Mouse (Mus musculus) neural tube, embryonic 12.5 days (tissue): ENCODE results near the gene Slc9a1. TPM values are rescaled to one million over a fixed set of nuclear protein-coding genes. Genes with fewer than 3 reads are reported as not detected.
A peak's percentile ranks its signal among the peaks of the same experiment; 100 is the strongest.

Experiments used
- ATAC-seq: fragments of 200-750 bp; cut with Nextera tagmentation; 2 replicates; pipeline ENCODE4 v1.8.0; 2017; ENCODE audit warnings: low read depth, mild to moderate bottlenecking, moderate TSS enrichment, moderate library complexity; ENCODE audit not compliant: low FRiP score
- H3K27ac ChIP-seq: fragments of 300-500 bp; sonication (generic); 2 replicates; pipeline ENCODE4 v1.5.1; 2016
- H3K27me3 ChIP-seq: fragments of 300-500 bp; sonication (generic); replicated peaks from 2 replicates; pipeline ENCODE4 v1.6.1; 2016; ENCODE audit warnings: mild to moderate bottlenecking
- H3K36me3 ChIP-seq: fragments of 300-500 bp; sonication (generic); 2 replicates; pipeline ENCODE4 v1.6.1; 2016; ENCODE audit warnings: mild to moderate bottlenecking
- H3K4me1 ChIP-seq: fragments of 300-500 bp; sonication (generic); 2 replicates; pipeline ENCODE4 v1.6.1; 2016
- H3K4me2 ChIP-seq: fragments of 300-500 bp; sonication (generic); replicated peaks from 2 replicates; pipeline ENCODE4 v1.6.1; 2016; ENCODE audit warnings: mild to moderate bottlenecking
- H3K4me3 ChIP-seq: fragments of 300-500 bp; sonication (generic); 2 replicates; pipeline ENCODE4 v1.5.1; 2016
- H3K9ac ChIP-seq: fragments of 300-500 bp; sonication (generic); 2 replicates; pipeline ENCODE4 v1.6.1; 2016; ENCODE audit warnings: mild to moderate bottlenecking
- H3K9me3 ChIP-seq: fragments of 300-500 bp; sonication (generic); 2 replicates; pipeline ENCODE4 v1.6.1; 2016; ENCODE audit warnings: mild to moderate bottlenecking
- WGBS: fragments of 180-500 bp; shearing (Covaris S2); methylation state at CpG from one replicate; pipeline ENCODE4 v1.1.7; 2016; 5-methylcytosine and 5-hydroxymethylcytosine counted together
- microRNA-seq: library from miRNA; unstranded; fragments of <30 nt; microRNA quantifications from one replicate; pipeline ENCODE4, GENCODE M21; 2017
- polyA plus RNA-seq: library from polyadenylated mRNA; unstranded; fragments of >200 nt; fragmentation: Nextera tagmentation; extraction: Ambion mirVana; gene quantifications from 2 replicates; pipeline ENCODE4 v1.2.1, GENCODE M21; 2016

Slc9a1 gene
- polyA plus RNA-seq, 1 experiment from 2014 or later, result 9.0 TPM

DNA sequence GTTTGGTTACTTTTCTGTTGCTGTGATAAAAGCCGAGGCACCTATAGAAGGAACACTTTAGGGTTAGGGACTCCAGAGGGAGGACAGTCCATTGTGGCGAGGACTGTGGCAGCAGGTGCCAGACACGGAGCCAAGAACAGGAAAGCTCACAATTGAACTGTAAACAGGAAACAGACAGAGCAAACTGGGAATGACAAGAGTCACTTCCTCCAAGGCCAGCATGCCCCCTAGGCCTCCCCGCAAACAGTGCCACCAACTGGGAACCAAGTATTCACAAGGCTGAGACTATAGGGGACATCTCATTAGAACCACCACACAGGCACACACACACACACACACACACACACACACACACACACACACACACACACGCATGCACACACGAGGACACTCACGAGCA is 82.9 kb downstream of the Slc9a1 start:
- H3K4me1 ChIP-seq, result peaks cover 11% of the 10 kb centered on the region; the same call in 1 of the 2 replicates
- no peak overlapping the region for H3K4me3 ChIP-seq
- no peak overlapping the region for H3K4me2 ChIP-seq
- no peaks in the 10 kb centered on the region for H3K27me3 ChIP-seq
- no peak overlapping the region for H3K27ac ChIP-seq
- 80% methylated on average over 7 of the region's 7 CpGs for WGBS
- ATAC-seq, result no peak
- H3K9ac ChIP-seq, result no peak overlapping the region
- no peaks in the 10 kb centered on the region for H3K36me3 ChIP-seq
- H3K9me3 ChIP-seq, result no peaks in the 10 kb centered on the region

DNA sequence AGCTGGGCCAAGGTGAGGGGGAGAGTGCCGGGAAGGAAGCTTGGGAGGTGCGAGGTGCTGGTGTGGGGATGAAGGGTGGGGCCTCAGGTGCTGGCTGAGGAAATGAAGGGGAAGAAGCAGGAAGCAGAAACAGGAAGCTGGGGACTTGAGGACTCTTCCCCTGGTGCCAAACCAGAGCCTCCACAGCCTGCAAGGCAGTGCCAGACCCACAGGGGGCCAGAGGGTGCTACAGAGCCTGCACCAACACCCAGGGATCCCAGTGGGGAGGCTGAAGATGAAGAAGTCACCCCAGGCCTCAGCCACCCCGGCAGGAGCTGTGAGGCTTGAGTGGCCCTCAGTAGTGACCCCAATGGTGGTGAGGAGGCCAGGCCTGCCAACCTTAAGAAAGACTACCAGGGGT is 88.5 kb downstream of the Slc9a1 start:
- H3K9ac ChIP-seq, result no peak overlapping the region
- ATAC-seq, result no peak
- WGBS, result 81% methylated on average over 3 of the region's 3 CpGs
- H3K4me3 ChIP-seq, result no peak overlapping the region
- H3K9me3 ChIP-seq, result no peaks in the 10 kb centered on the region
- H3K27ac ChIP-seq, result no peak overlapping the region
- no peak overlapping the region for H3K4me2 ChIP-seq
- no peaks in the 10 kb centered on the region for H3K27me3 ChIP-seq
- H3K36me3 ChIP-seq, result no peaks in the 10 kb centered on the region
- no peaks in the 10 kb centered on the region for H3K4me1 ChIP-seq

DNA sequence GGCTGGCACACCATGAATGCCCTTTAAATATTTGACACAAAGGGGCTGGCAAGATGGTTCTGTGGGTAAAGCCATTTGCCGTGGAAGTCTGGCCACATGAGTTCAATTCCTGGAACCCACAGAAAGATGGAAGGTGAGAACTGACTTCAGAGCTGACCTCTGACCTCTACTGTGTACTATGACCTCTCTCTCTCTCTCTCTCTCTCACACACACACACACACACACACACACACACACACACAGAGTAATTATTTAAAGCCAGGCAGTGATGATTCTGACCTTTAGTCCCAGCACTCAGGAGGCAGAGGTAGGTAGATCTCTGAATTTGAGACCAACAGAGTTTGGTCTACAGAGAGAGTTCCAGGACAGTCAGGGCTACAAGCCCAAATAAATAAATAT is 90.5 kb downstream of the Slc9a1 start:
- 85% methylated on average over 1 of the region's 1 CpGs for WGBS
- no peak for ATAC-seq
- H3K9ac ChIP-seq, result no peak overlapping the region

DNA sequence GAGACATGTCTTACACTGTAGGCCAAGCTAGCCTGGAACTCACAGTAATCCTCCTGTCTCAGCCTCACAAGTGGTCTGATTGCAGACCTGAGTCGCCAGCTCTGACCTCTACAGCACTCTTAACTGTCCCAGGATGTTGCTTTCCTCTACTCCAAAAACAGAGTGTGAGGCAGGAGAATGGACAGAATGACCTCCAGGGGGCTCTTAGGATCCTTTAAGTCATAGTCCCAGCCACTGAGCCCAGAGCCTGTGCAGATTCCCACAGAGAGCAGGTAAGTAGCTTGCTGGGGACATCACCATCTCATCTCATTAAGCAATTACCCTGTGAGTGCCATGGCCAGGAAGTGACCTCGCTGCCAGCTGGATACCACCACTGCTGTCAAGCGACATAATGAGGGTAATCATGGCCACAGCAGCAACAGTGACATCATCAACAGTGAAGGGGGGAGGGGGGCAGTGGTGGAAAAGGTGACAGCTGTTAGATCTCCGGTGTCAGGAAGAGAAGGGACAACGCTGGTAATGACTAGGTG is 91.4 kb downstream of the Slc9a1 start:
- Histone ChIP-seq H3K9me3 (no peaks in the 10 kb centered on the region), H3K4me3 (no peak overlapping the region), H3K36me3 (no peaks in the 10 kb centered on the region), H3K4me2 (no peak overlapping the region), H3K4me1 (no peaks in the 10 kb centered on the region), H3K9ac (no peak overlapping the region), H3K27ac (no peak overlapping the region), H3K27me3 (no peaks in the 10 kb centered on the region)
- 29% methylated on average over 5 of the region's 5 CpGs for WGBS
- ATAC-seq, result no peak

More for the DNA sequence above, 90.5 kb downstream of the Slc9a1 start:
- no peak overlapping the region for H3K4me3 ChIP-seq
- no peaks in the 10 kb centered on the region for H3K9me3 ChIP-seq
- H3K27me3 ChIP-seq, result no peaks in the 10 kb centered on the region
- H3K36me3 ChIP-seq, result no peaks in the 10 kb centered on the region
- no peak overlapping the region for H3K4me2 ChIP-seq
- H3K27ac ChIP-seq, result no peak overlapping the region
- H3K4me1 ChIP-seq, result no peaks in the 10 kb centered on the region

DNA sequence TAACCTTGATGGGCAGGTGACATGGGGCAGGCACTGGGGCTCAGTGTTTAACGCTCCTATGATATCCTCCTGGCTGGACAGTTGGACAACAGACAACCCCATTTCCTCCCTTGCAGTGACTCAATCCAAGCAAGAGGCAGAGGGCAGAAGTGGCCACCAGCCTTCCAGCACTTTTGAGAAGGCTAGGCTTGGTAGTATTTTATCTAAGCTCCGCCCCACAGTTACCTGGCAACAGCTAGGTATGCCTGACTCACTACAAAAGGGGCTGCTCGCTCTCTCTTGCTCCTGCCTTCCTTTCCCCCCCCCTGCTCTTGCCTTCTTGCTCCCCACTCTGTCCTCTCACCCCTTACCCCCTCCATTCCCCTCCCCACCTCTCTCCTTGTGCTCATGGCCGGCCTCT is 91.9 kb downstream of the Slc9a1 start:
- no peak overlapping the region for H3K27ac ChIP-seq
- no peak for ATAC-seq
- H3K27me3 ChIP-seq, result no peaks in the 10 kb centered on the region
- H3K4me2 ChIP-seq, result no peak overlapping the region
- no peaks in the 10 kb centered on the region for H3K36me3 ChIP-seq
- H3K9me3 ChIP-seq, result no peaks in the 10 kb centered on the region
- 73% methylated on average over 4 of the region's 4 CpGs for WGBS
- H3K4me1 ChIP-seq, result no peaks in the 10 kb centered on the region
- H3K4me3 ChIP-seq, result no peak overlapping the region
- no peak overlapping the region for H3K9ac ChIP-seq

DNA sequence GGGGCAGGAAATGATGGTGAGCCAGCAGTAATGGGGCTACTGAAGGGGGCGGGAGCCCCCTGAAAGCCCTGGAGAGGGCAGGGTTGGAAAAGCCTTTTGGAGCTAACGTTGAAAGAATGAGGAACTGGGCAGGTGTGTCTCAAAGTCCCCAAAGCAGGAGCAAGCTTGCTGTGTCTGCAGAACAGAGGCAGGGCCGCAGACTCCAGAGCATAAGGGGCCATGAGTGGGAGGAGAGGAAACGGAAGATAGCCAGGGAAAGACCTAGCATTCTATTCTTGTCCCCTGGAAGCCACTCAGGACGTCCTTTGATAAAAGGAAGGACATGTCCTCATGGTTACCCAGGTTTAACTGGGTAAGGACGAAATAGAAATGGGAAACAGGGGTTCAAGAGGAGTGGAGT is 93.7 kb downstream of the Slc9a1 start:
- Histone ChIP-seq H3K27ac (no peak overlapping the region), H3K4me3 (no peak overlapping the region), H3K9ac (no peak overlapping the region), H3K9me3 (no peaks in the 10 kb centered on the region), H3K4me1 (peaks cover 6% of the 10 kb centered on the region), H3K27me3 (no peaks in the 10 kb centered on the region), H3K36me3 (no peaks in the 10 kb centered on the region), H3K4me2 (no peak overlapping the region)
- WGBS, result 60% methylated on average over 6 of the region's 6 CpGs
- ATAC-seq, result no peak

DNA sequence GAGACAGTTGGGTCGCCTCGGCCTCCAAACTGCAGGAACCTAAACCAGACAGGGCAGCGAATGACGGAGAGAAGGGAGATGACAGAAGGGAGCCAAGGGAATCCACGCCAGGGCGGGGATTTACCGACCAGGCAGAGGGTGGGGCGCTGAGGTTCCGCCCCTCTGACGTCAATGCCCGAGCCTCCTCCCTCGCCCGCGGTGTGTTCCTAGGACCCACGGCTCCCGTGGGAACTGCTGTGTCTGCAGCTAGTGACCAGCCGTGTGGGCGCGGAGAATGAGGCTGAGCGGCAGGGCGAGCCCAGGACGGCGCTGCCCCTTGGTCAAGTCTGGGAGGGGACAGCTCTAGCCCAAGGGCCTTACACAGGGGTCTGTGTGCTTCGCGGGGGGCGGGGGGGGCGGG is 98.6 kb downstream of the Slc9a1 start:
- H3K9me3 ChIP-seq, result no peaks in the 10 kb centered on the region
- H3K4me1 ChIP-seq, result peaks cover 14% of the 10 kb centered on the region
- peak overlapping the region; percentile 50 for H3K4me3 ChIP-seq
- H3K36me3 ChIP-seq, result no peaks in the 10 kb centered on the region
- under 1% methylated on average over 27 of the region's 27 CpGs for WGBS
- H3K27ac ChIP-seq, result no peak overlapping the region
- H3K9ac ChIP-seq, result peak overlapping the region; percentile 59
- ATAC-seq, result peak; percentile 48; the same call in 1 of the 2 replicates
- peaks cover 13% of the 10 kb centered on the region; the same call in 1 of the 2 replicates for H3K27me3 ChIP-seq
- peak overlapping the region; percentile 94 for H3K4me2 ChIP-seq

DNA sequence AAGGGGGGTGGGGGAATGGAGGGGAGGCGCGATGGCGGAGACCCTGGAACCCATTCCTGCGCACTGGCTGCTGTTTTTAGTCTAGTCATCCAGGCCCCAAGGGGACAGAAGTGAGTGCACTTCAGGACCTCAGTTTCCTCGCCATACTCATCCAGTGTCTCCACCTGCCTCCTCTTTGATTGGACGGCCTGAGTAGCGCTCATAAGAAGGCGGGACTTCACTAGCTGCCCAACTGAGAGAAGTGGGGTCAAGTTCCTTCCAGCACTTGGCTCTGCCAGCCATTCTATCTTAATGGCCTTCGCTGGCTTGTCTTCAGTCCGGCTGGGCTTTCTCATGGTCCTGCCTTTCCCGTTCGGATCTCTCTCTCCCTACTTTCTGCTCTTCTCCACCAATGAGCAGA is 99.6 kb downstream of the Slc9a1 start:
- H3K4me3 ChIP-seq, result no peak overlapping the region
- H3K4me1 ChIP-seq, result peaks cover 14% of the 10 kb centered on the region
- H3K27me3 ChIP-seq, result peaks cover 13% of the 10 kb centered on the region; the same call in 1 of the 2 replicates
- peak overlapping the region; percentile 94 for H3K4me2 ChIP-seq
- H3K9ac ChIP-seq, result no peak overlapping the region
- 14% methylated on average over 12 of the region's 12 CpGs for WGBS
- no peak for ATAC-seq
- H3K9me3 ChIP-seq, result no peaks in the 10 kb centered on the region
- H3K36me3 ChIP-seq, result no peaks in the 10 kb centered on the region
- no peak overlapping the region for H3K27ac ChIP-seq

DNA sequence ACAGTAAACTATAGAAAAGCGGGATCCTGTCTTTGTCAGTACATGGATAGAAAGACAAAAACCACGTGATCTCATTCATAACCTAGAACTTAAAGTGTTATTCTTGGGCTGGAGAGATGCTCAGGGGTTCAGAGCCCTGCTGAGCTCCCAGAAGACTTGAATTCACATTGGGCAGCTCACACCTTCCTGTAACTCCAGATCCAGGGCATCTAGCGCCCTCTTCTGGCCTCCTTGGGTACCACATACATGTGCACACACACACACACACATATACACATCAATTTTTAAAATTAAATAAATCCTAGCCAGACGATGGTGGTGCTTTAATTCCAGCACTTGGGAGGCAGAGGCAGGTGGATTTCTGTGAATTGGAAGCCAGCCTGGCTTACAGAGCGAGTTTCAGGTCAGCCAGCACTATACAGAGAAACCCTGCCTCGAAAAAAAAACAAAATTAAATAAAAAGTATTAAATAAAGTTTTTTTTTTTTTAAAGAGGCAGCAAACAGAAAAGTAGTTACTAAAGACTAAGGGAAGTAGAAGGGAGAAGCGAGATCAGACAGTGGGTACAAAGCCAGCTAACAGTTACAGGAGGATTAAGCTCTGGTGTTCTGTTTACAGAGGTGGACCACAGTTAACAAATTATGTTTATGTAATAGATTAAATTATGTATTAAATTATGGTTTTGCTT is 101.8 kb downstream of the Slc9a1 start:
- H3K27ac ChIP-seq, result no peak overlapping the region

More for the DNA sequence above, 101.8 kb downstream of the Slc9a1 start:
- no peaks in the 10 kb centered on the region for H3K36me3 ChIP-seq
- H3K27me3 ChIP-seq, result peaks cover 13% of the 10 kb centered on the region; the same call in 1 of the 2 replicates
- no peak overlapping the region for H3K4me2 ChIP-seq
- H3K9me3 ChIP-seq, result no peaks in the 10 kb centered on the region
- ATAC-seq, result no peak
- no peak overlapping the region for H3K4me3 ChIP-seq
- 82% methylated on average over 7 of the region's 7 CpGs for whole genome bisulfite sequencing
- peaks cover 14% of the 10 kb centered on the region for H3K4me1 ChIP-seq
- H3K9ac ChIP-seq, result no peak overlapping the region

Small RNA genes within 50 kb of the gene (microRNA-seq; reads per million reads assigned to microRNA genes)
- gene Mir5122, result 1.1 reads per million

Other genes starting within 250 kb of the Slc9a1 start
- 30.5 and 48.9 TPM in 2 replicates for gene Wasf2, start 239.2 kb upstream of the Slc9a1 start, polyA plus RNA-seq
- gene Cd164l2, start 157.6 kb upstream of the Slc9a1 start, polyA plus RNA-seq, result 0.42 and 0.79 TPM in 2 replicates
- gene Gpr3, start 157.2 kb upstream of the Slc9a1 start, polyA plus RNA-seq, result 0.38 and 0.74 TPM in 2 replicates
- 2.1 and 3.2 TPM in 2 replicates for gene Map3k6, start 128.9 kb upstream of the Slc9a1 start, polyA plus RNA-seq
- gene Sytl1, start 106.6 kb upstream of the Slc9a1 start, polyA plus RNA-seq, result 0.66 and 0.73 TPM in 2 replicates
- 82.0 and 84.2 TPM in 2 replicates for gene Tmem222, start 91.9 kb upstream of the Slc9a1 start, polyA plus RNA-seq
- 22.3 and 28.3 TPM in 2 replicates for gene Wdtc1, start 16.2 kb upstream of the Slc9a1 start, polyA plus RNA-seq
- gene Tent5b, start 110.4 kb downstream of the Slc9a1 start, polyA plus RNA-seq, result 0.29 and 0.66 TPM in 2 replicates
- 2.5 and 3.7 TPM in 2 replicates for gene Trnp1, start 128.8 kb downstream of the Slc9a1 start, polyA plus RNA-seq
- gene Kdf1, start 149.3 kb downstream of the Slc9a1 start, polyA plus RNA-seq, result 1.1 and 1.5 TPM in 2 replicates
- 335 and 339 TPM in 2 replicates for gene Nudc, start 176.3 kb downstream of the Slc9a1 start, polyA plus RNA-seq
- gene Nr0b2, start 183.7 kb downstream of the Slc9a1 start, polyA plus RNA-seq, result not detected in 2 replicates
- gene Gpatch3, start 205.0 kb downstream of the Slc9a1 start, polyA plus RNA-seq, result 11.7 and 13.7 TPM in 2 replicates
- gene Gpn2, start 214.7 kb downstream of the Slc9a1 start, polyA plus RNA-seq, result 22.7 and 24.7 TPM in 2 replicates
- gene Sfn, start 232.5 kb downstream of the Slc9a1 start, polyA plus RNA-seq, result 8.3 and 9.5 TPM in 2 replicates